Mouse (Mus musculus) cortical plate, adult 2 months (tissue): ENCODE measurements at regions not wholly inside any gene's neighbourhood (a gene's known extent, or its start where the extent isn't known, plus 50 kb on each side); places are given as distances from the start of the nearest gene placed in this dataset.

Experiments
- CTCF ChIP-seq: fragments of 200-500 bp; IDR thresholded peaks from 2 replicates; pipeline ENCODE4 v1.5.1; 2011; ENCODE audit warnings: mild to moderate bottlenecking, control low read depth, low read length; ENCODE audit not compliant: insufficient read depth; ENCODE audit errors: extremely low read depth
- POLR2A ChIP-seq: fragments of 200-500 bp; IDR thresholded peaks from 2 replicates; pipeline ENCODE4 v1.6.1; 2011; ENCODE audit warnings: mild to moderate bottlenecking, low read length, control low read depth; ENCODE audit not compliant: insufficient read depth; ENCODE audit errors: extremely low read depth

- TF ChIP-seq CTCF: no peak
- TF ChIP-seq POLR2A: no peak
These were observed 92.7 kb downstream of the Rnd3 start for GRCm38 (mm10) chr2:51056141-51056731.
